Mouse (Mus musculus) neural tube, embryonic 11.5 days (tissue): Measurements from ENCODE around the gene Tspan12. TPM values are rescaled to one million over a fixed set of nuclear protein-coding genes. Genes with fewer than 3 reads are reported as not detected.

Experiments used
- ATAC-seq: fragments of 200-750 bp; cut with Nextera tagmentation; 2 replicates; pipeline ENCODE4 v1.8.0; 2017; ENCODE audit warnings: moderate number of reproducible peaks, mild to moderate bottlenecking, moderate TSS enrichment, moderate library complexity; ENCODE audit not compliant: insufficient read depth, low FRiP score, low TSS enrichment
- DNase-seq: peaks from one replicate; pipeline ENCODE4 v3.0.0-alpha.2; 2015; ENCODE audit warnings: low spot score
- H3K27ac ChIP-seq: fragments of 300-500 bp; sonication (generic); 2 replicates; pipeline ENCODE4 v1.5.1; 2014; ENCODE audit warnings: low read depth, mild to moderate bottlenecking, low read length
- H3K27me3 ChIP-seq: fragments of 300-500 bp; sonication (generic); 2 replicates; pipeline ENCODE4 v1.6.1; 2014; ENCODE audit warnings: mild to moderate bottlenecking, low read length, mixed read lengths; ENCODE audit not compliant: control insufficient read depth, insufficient read depth
- H3K36me3 ChIP-seq: fragments of 300-500 bp; sonication (generic); 2 replicates; pipeline ENCODE4 v1.6.1; 2014; ENCODE audit warnings: mild to moderate bottlenecking, low read length, moderate library complexity, mixed read lengths; ENCODE audit not compliant: control insufficient read depth, insufficient read depth
- H3K4me1 ChIP-seq: fragments of 300-500 bp; sonication (generic); 2 replicates; pipeline ENCODE4 v1.6.1; 2014; ENCODE audit warnings: low read length, mixed read lengths; ENCODE audit not compliant: control insufficient read depth, insufficient read depth
- H3K4me2 ChIP-seq: fragments of 300-500 bp; sonication (generic); 2 replicates; pipeline ENCODE4 v1.6.1; 2014; ENCODE audit warnings: low read depth, mild to moderate bottlenecking, moderate library complexity
- H3K4me3 ChIP-seq: fragments of 300-500 bp; sonication (generic); 2 replicates; pipeline ENCODE4 v1.5.1; 2014; ENCODE audit warnings: low read depth, low read length
- H3K9ac ChIP-seq: fragments of 300-500 bp; sonication (generic); 2 replicates; pipeline ENCODE4 v1.6.1; 2014; ENCODE audit warnings: mild to moderate bottlenecking, low read length
- H3K9me3 ChIP-seq: fragments of 300-500 bp; sonication (generic); 2 replicates; pipeline ENCODE4 v1.6.1; 2016; ENCODE audit warnings: low read length; ENCODE audit not compliant: control insufficient read depth
- WGBS: fragments of 180-500 bp; shearing (Covaris S2); extraction: QIAGEN DNeasy Blood & Tissue Kit; methylation state at CpG from one replicate; pipeline ENCODE4 v1.1.7; 2014; 5-methylcytosine and 5-hydroxymethylcytosine counted together
- polyA plus RNA-seq: library from polyadenylated mRNA; unstranded; fragments of >200 nt; fragmentation: Nextera tagmentation; extraction: Ambion mirVana; gene quantifications from 2 replicates; pipeline ENCODE4 v1.2.1, GENCODE M21; 2014

Gene Tspan12
- polyA plus RNA-seq, 1 experiment from 2014 or later, result 70.5 TPM

GRCm38 (mm10) chr6:21774213-21774916 lies 78.0 kb downstream of the Tspan12 start:
- no peaks in the 10 kb centered on the region for H3K9me3 ChIP-seq
- no peaks in the 10 kb centered on the region for H3K27me3 ChIP-seq
- no peak overlapping the region for H3K4me2 ChIP-seq
- H3K4me3 ChIP-seq, result no peak overlapping the region
- no peaks in the 10 kb centered on the region for H3K36me3 ChIP-seq
- 91% methylated on average over 7 of the region's 7 CpGs for WGBS
- H3K9ac ChIP-seq, result no peak overlapping the region
- H3K27ac ChIP-seq, result no peak overlapping the region
- ATAC-seq (no peak), DNase-seq (no peak)
- no peaks in the 10 kb centered on the region for H3K4me1 ChIP-seq

- ATAC-seq (no peak), DNase-seq (no peak)
- whole genome bisulfite sequencing, result 71% methylated on average over 1 of the region's 1 CpGs
- Histone ChIP-seq H3K4me3 (no peak overlapping the region), H3K9ac (no peak overlapping the region), H3K27ac (no peak overlapping the region), H3K27me3 (no peaks in the 10 kb centered on the region), H3K9me3 (no peaks in the 10 kb centered on the region), H3K36me3 (no peaks in the 10 kb centered on the region), H3K4me2 (no peak overlapping the region), H3K4me1 (no peaks in the 10 kb centered on the region)
These were observed 82.9 kb downstream of the Tspan12 start for GRCm38 (mm10) chr6:21769447-21769809.

- 80% methylated on average over 9 of the region's 9 CpGs for WGBS
- H3K9ac ChIP-seq, result no peak overlapping the region
- ATAC-seq (no peak), DNase-seq (no peak)
- H3K4me1 ChIP-seq, result no peaks in the 10 kb centered on the region
- no peak overlapping the region for H3K4me2 ChIP-seq
- no peak overlapping the region for H3K4me3 ChIP-seq
- H3K9me3 ChIP-seq, result no peaks in the 10 kb centered on the region
- H3K27me3 ChIP-seq, result no peaks in the 10 kb centered on the region
- H3K36me3 ChIP-seq, result no peaks in the 10 kb centered on the region
- H3K27ac ChIP-seq, result no peak overlapping the region
These were observed 83.4 kb downstream of the Tspan12 start for GRCm38 (mm10) chr6:21768745-21769446.

GRCm38 (mm10) chr6:21767787-21768221 lies 84.5 kb downstream of the Tspan12 start:
- H3K36me3 ChIP-seq, result no peaks in the 10 kb centered on the region
- H3K4me3 ChIP-seq, result no peak overlapping the region
- no peak overlapping the region for H3K4me2 ChIP-seq
- H3K4me1 ChIP-seq, result no peaks in the 10 kb centered on the region
- no peaks in the 10 kb centered on the region for H3K27me3 ChIP-seq
- 81% methylated on average over 12 of the region's 12 CpGs for WGBS
- no peak overlapping the region for H3K27ac ChIP-seq
- ATAC-seq, result peak; percentile 57; the same call in 1 of the 2 replicates
- H3K9me3 ChIP-seq, result no peaks in the 10 kb centered on the region
- DNase-seq, result no peak
- no peak overlapping the region for H3K9ac ChIP-seq

GRCm38 (mm10) chr6:21747536-21747935 lies 104.8 kb downstream of the Tspan12 start:
- no peaks in the 10 kb centered on the region for H3K9me3 ChIP-seq
- H3K9ac ChIP-seq, result no peak overlapping the region
- H3K27ac ChIP-seq, result no peak overlapping the region
- no peaks in the 10 kb centered on the region for H3K4me1 ChIP-seq
- no peak overlapping the region for H3K4me2 ChIP-seq
- no peak for ATAC-seq
- no peaks in the 10 kb centered on the region for H3K27me3 ChIP-seq
- no peak for DNase-seq
- H3K36me3 ChIP-seq, result no peaks in the 10 kb centered on the region
- no peak overlapping the region for H3K4me3 ChIP-seq
- WGBS, result 85% methylated on average over 1 of the region's 1 CpGs

GRCm38 (mm10) chr6:21744615-21745266 lies 107.6 kb downstream of the Tspan12 start:
- Histone ChIP-seq H3K27me3 (no peaks in the 10 kb centered on the region), H3K9me3 (no peaks in the 10 kb centered on the region), H3K36me3 (no peaks in the 10 kb centered on the region), H3K4me1 (no peaks in the 10 kb centered on the region), H3K27ac (no peak overlapping the region), H3K9ac (no peak overlapping the region), H3K4me3 (no peak overlapping the region), H3K4me2 (no peak overlapping the region)
- 76% methylated on average over 3 of the region's 3 CpGs for WGBS
- no peak for DNase-seq
- ATAC-seq, result no peak

- 65% methylated on average over 2 of the region's 2 CpGs for WGBS
- Histone ChIP-seq H3K27ac (no peak overlapping the region), H3K36me3 (no peaks in the 10 kb centered on the region), H3K4me3 (no peak overlapping the region), H3K9ac (no peak overlapping the region), H3K4me1 (no peaks in the 10 kb centered on the region), H3K9me3 (no peaks in the 10 kb centered on the region), H3K4me2 (no peak overlapping the region), H3K27me3 (no peaks in the 10 kb centered on the region)
- ATAC-seq (no peak), DNase-seq (no peak)
These were observed 111.7 kb downstream of the Tspan12 start for GRCm38 (mm10) chr6:21740606-21741005.

- Histone ChIP-seq H3K27ac (no peak overlapping the region), H3K27me3 (no peaks in the 10 kb centered on the region), H3K4me2 (no peak overlapping the region), H3K4me3 (no peak overlapping the region), H3K4me1 (no peaks in the 10 kb centered on the region), H3K9ac (no peak overlapping the region), H3K9me3 (no peaks in the 10 kb centered on the region), H3K36me3 (no peaks in the 10 kb centered on the region)
- 86% methylated on average over 10 of the region's 10 CpGs for WGBS
- no peak for DNase-seq
- ATAC-seq, result no peak
These were observed 130.1 kb downstream of the Tspan12 start for GRCm38 (mm10) chr6:21722238-21722637.
